Mouse (Mus musculus) olfactory bulb, adult 2 months (tissue): Measurements from ENCODE around the gene Polr3e.

Experiments used
- CTCF ChIP-seq: fragments of 200-500 bp; IDR thresholded peaks from 2 replicates; pipeline ENCODE4 v1.5.1; 2012; ENCODE audit warnings: low read depth, mild to moderate bottlenecking, low read length, moderate library complexity; ENCODE audit not compliant: insufficient read depth
- POLR2A ChIP-seq: fragments of 200-500 bp; IDR thresholded peaks from 2 replicates; pipeline ENCODE4 v1.6.1; 2012; ENCODE audit warnings: mild to moderate bottlenecking, low read depth, low read length, moderate library complexity; ENCODE audit not compliant: insufficient read depth

DNA sequence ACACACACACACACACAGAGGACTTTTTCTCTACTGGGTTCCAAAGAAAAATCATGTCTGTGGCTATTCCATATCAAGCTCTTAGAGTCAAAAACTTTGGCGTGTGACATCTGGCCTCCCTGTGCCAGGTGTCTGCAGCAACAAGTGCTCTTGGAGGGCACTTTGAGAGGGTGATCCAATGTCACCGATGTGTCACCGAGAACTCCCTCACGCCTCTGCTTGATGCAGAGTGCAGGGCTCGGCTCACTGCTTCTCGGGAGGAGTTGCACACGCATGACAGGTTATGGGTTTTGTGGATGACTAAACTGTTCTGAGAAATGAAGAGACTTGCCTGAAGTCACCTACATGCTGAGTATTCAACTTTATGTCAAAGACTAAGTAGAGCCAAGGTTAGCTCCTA, 20.5 kb upstream of the Polr3e start:
- TF ChIP-seq POLR2A (no peak), CTCF (no peak)
